Mouse (Mus musculus) CD4-positive, CD25-positive, alpha-beta regulatory T cell, adult 2 months (primary cell): ENCODE data around the gene Epsti1.
"Not testable (repeated sequence)": the region's sequence is repeated elsewhere in the genome, so short reads cannot be mapped to it uniquely, and the experiment has no call there.

Source experiments
- DNase-seq: peaks from one replicate; pipeline ENCODE4 v3.0.0-alpha.2; 2012; ENCODE audit warnings: low read depth, low spot score

The Epsti1 gene

DNA sequence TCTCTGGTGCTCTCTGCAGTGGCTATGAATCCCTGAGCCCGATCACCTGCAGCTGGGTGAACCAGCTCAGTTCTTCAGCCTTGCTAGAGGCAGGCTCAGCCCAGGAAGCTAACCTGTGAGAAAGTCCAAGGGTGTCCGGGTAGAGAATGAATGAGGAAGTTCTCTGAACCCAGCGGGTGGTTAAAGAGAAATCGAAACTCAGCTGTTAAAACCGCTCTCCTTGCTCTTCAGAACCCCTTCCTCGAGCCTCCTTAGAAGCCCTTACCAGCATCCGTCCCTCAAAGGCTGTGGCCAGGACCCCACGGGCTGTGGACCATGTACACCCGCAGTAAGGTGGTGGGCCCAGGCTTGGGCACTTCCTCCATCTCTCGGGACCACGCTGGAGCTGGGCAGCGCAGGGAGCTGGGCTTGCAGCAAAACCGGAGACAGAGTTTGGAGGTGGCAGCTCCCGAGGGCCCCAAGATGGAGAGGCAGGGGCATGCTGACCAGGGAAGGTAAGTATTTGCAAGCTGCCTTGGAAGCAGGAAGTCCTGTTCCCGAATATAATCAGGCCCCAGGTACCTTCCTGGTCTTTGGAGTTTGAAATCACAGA, at the start of gene Epsti1:
Epsti1 (plus strand) TSS at position 69 of the 592 bp plus-strand sequence.
- peak; percentile 68 for DNase-seq

- no peak for DNase-seq
Measured at GRCm38 (mm10) chr14:77859894-77860293, 44.1 kb upstream of the Epsti1 start.

GRCm38 (mm10) chr14:77860841-77861560, 43.0 kb upstream of the Epsti1 start:
- DNase-seq: peak; percentile 32

- no peak for DNase-seq
Measured at GRCm38 (mm10) chr14:77864051-77864450, 40.0 kb upstream of the Epsti1 start.

DNA sequence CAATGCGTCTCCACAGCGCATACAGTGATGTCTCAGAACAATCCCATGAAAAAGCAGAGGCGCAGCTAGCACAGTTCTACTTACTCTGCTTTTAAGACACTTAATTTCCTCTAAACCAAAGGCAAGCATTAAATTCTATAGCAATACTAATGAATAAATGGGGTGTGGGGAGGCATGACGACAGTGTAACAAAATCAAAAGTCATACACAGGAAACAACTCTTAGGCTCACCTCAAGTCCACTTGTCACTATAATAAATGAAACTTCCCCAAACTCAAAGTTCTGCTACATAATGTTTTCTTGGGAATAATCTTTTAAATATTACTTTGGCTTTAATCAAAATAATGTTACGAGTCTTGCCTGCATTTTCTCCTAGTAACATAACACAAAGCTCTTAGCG, 39.5 kb upstream of the Epsti1 start:
- no peak for DNase-seq

DNA sequence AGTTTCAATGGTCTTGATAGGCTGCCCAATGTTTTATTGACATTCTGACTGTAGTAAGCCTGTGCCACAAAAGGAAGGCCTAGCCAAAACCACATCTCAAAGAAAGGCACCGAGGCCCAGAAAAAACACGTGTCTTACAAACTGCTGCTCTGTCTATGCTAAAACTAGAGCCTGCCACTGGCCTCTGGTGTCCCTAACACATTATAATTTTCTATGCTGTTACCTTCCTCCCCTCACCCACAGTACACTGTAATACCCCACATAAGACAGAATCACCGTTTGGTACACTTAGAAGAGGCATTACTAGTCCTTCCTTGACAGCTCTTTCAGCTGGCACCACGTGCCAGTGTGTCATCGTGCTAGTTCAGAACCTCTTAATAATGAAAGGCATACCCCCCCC, 36.4 kb upstream of the Epsti1 start:
- peak; percentile 25 for DNase-seq

- peak; percentile 61 for DNase-seq
Measured at GRCm38 (mm10) chr14:77870926-77871325, 33.1 kb upstream of the Epsti1 start.

DNA sequence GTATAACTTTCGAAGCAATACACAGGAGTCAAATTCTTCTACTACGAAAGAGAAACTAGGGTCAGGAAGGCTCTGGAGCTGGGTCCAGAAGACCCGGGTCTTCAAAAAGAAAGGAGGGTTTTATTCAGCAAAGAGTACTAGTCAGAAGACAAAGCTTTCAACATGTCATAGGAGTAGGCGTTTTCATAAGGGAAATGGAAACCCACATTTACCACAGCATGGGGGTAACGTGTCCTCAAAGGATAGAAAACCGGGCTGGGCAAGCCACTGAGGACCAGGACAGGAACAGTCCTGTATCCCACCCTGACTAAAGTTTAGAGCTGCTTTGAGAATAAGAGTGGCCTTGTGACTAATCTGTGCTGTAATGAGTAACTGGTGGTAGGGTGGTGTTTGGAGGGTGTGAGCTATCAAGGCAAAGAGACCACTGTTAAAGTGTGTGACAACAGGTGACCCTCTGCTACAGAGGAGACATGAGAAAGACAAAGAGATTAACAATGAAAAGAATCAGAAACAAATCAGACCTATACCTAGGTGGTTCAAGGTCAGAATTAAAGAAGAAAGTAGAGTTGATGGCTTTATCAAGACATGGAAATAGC, 32.6 kb upstream of the Epsti1 start:
- DNase-seq: peak; percentile 66

- peak; percentile 93 for DNase-seq
Measured at GRCm38 (mm10) chr14:77874304-77875241, 29.5 kb upstream of the Epsti1 start, which contains the start of gene Dnajc15. Gene Dnajc15 (minus strand): TSS chr14:77875125.

DNA sequence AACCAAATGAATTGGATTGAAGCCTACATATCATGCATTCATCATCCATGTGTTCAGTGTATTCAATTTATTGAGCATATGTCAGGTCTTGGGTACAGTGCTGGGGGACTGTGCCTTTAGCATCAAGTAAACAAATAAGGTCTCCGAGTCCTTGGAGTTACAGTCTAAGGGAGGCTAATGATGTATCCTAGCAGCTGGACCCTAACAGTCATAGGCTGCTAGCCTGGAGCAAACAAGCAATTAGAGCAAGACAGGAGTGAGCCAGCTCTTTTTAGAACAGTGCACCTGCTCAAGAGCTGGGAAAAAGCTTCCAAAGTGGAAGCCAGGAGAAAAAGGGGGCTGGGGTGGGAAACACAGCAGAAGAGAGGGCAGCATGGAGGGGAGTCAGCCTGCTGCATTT, 27.8 kb upstream of the Epsti1 start:
- no peak for DNase-seq

GRCm38 (mm10) chr14:77877876-77878275, 26.2 kb upstream of the Epsti1 start:
- DNase-seq: not testable (repeated sequence)

DNA sequence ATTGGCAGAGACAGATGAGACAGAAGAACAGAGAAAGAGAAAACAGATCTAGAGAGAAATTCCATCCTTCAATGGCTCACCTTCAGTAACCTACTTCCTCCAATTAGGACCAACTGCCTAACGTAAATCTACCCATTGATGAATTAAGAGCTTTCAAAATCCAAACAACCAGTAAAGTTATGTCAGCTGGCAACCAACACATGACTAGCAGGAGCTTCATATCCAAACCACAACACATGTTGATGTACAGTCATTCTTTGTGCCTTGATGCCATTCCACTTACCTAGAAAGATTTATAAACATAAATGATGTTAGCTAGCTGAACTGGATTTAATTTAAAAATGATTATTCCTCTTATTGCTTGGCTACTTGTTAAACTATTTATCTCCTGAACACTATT, 22.0 kb upstream of the Epsti1 start:
- no peak for DNase-seq

- DNase-seq: no peak
Measured at GRCm38 (mm10) chr14:77882669-77883068, 21.4 kb upstream of the Epsti1 start.

GRCm38 (mm10) chr14:77886376-77886775, 17.7 kb upstream of the Epsti1 start:
- DNase-seq: no peak

GRCm38 (mm10) chr14:77886941-77887340, 17.1 kb upstream of the Epsti1 start:
- DNase-seq: no peak

- peak; percentile 40 for DNase-seq
Measured at GRCm38 (mm10) chr14:77889911-77890310, 14.1 kb upstream of the Epsti1 start.

DNA sequence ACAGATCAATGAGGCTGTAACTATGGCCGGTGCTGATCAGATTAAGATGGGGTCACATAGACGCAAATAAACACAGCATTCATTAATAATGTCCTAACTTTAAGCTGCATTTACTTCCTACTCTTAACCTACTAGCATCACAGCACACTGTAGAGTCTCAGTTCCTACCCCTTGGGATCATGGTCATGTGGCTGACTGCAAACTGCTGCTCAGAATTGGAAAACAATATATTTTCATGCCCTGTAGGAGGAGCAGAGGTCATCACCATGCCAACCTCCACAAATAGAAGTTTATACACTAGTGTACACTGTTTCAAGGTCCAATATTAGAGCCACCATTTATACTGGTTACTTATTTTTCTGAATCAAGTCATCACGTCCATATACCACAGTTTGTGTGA, 8.1 kb upstream of the Epsti1 start:
- no peak for DNase-seq

- DNase-seq: no peak
Measured at GRCm38 (mm10) chr14:77902541-77902940, 1.5 kb upstream of the Epsti1 start.

DNA sequence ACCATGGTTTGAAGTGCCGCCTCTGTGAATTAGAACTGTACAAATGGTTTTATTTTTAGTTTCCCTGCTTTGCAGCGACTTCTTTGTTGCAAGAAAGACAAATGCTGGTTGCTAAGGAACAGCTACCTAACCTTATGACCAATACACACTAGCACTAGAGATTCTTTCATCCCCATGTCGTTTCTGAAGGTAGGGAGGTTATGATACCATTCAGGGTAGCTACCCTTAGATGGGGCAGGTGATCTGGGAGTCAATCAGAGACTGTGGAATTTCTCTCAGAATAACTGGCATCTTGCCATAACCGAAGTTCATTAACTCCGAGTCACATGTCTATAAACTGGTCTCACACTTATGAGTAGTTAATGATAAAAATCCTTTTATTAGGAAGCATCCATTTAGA, 1.4 kb downstream of the Epsti1 start:
- peak; percentile 37 for DNase-seq

GRCm38 (mm10) chr14:77906586-77906985, 2.5 kb downstream of the Epsti1 start:
- peak; percentile 37 for DNase-seq

DNA sequence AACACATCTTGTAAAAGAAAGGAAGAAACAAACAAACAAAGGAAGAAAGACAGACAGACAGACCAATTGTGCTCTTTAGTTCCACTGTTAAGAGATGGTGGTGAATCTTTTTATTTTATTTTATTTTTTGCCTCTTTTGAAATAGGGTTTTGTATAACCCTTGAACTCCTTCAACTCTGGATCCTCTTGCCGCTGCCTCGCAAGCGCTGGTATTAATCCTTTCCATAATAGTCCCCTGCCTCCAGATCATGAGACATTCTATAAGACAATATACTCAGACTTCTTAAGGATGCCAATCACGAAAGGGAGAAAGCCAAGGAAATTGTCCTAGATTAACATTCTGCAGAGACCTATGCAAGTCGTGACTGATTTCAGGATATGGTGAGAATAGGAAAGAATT, 11.7 kb downstream of the Epsti1 start:
- no peak for DNase-seq

DNA sequence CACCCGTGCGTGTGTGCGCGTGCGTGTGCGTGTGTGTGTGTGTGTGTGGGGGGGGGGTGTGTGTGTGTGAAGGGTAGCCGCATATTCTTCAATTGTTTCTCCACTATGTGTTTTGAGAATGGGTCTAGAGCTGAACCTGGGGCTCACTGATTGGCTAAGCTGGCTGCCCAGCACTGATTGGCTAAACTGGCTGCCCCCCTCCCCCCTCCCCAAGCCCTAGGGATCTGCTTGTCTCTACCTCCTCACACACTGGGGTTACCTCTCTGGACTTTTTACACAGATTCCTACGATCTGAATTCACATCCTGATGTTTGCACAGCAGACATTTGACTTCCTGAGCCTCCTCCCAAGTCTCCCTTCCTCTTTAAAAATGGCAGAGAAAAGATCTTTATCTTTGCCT, 17.6 kb downstream of the Epsti1 start:
- DNase-seq: no peak
